ENCODE assay signal across 8 mouse cellular contexts in genomic region chr16:78427470-78428041, GRCm38 (mm10). TPM values are rescaled to one million over a fixed set of nuclear protein-coding genes. Genes with fewer than 3 reads are reported as not detected.
A peak's percentile ranks its signal among the peaks of the same experiment; 100 is the strongest.
DNase-seq lines count a peak whose midpoint lies in the region; ATAC-seq and TF ChIP-seq lines count a peak whose summit lies in the region.

No protein-coding gene starts in this region.

- H3K36me3 ChIP-seq in midbrain, embryonic 11.5 days (ENCODE audit: control insufficient read depth, insufficient read depth, low read length) = no peaks in the 10 kb centered on the region
- H3K36me3 ChIP-seq in midbrain, embryonic 10.5 days = no peaks in the 10 kb centered on the region
- H3K36me3 ChIP-seq in kidney, postnatal 0 days (ENCODE audit: insufficient read depth, low read length) = no peaks in the 10 kb centered on the region
- H3K36me3 ChIP-seq in limb, embryonic 15.5 days = no peaks in the 10 kb centered on the region

- no peaks in the 10 kb centered on the region for H3K4me1 ChIP-seq in midbrain, embryonic 11.5 days (ENCODE audit: control insufficient read depth, insufficient read depth, low read length)
- peaks cover 7% of the 10 kb centered on the region for H3K4me1 ChIP-seq in midbrain, embryonic 10.5 days
- 0 out of 2 replicates have a peak, but pooled peaks cover 5% of the 10 kb centered on the region for H3K4me1 ChIP-seq in kidney, postnatal 0 days (replicated peaks; ENCODE audit: insufficient read depth, low read length)
- H3K4me1 ChIP-seq in limb, embryonic 15.5 days = peaks cover 4% of the 10 kb centered on the region

- no peak for DNase-seq in midbrain, embryonic 11.5 days (ENCODE audit: low spot score, missing footprints)
- DNase-seq in midbrain, embryonic 10.5 days (ENCODE audit: low spot score) = no peak
- peak; percentile 30 for DNase-seq in fat pad, adult 2 months (ENCODE audit: extremely low read depth, low read depth, low spot score)
- peak; percentile 65 for DNase-seq in heart, adult 8-10 months (ENCODE audit: low spot score)
- DNase-seq in kidney, postnatal 0 days (ENCODE audit: low spot score) = peak; percentile 62
- peak; percentile 30 for DNase-seq in retina, postnatal 1 day
- no peak for DNase-seq in thymus, adult 18-20 months

- no peak overlapping the region for H3K9ac ChIP-seq in midbrain, embryonic 11.5 days (ENCODE audit: low read length)
- no peak overlapping the region for H3K9ac ChIP-seq in kidney, postnatal 0 days (ENCODE audit: low read depth, low read length)
- no peak overlapping the region for H3K9ac ChIP-seq in limb, embryonic 15.5 days

- H3K27ac ChIP-seq in midbrain, embryonic 11.5 days (ENCODE audit: low read depth, low read length) = no peak overlapping the region
- H3K27ac ChIP-seq in midbrain, embryonic 10.5 days (replicated peaks) = no peak overlapping the region
- no peak overlapping the region for H3K27ac ChIP-seq in kidney, postnatal 0 days
- no peak overlapping the region for H3K27ac ChIP-seq in limb, embryonic 15.5 days

- 57% methylated on average over 16 of the region's 16 CpGs for WGBS in midbrain, embryonic 11.5 days
- WGBS in midbrain, embryonic 10.5 days = 55% methylated on average over 16 of the region's 16 CpGs
- 11% methylated on average over 16 of the region's 16 CpGs for WGBS in kidney, postnatal 0 days
- 21% methylated on average over 16 of the region's 16 CpGs for WGBS in limb, embryonic 15.5 days

- ATAC-seq in midbrain, embryonic 11.5 days (ENCODE audit: low FRiP score) = no peak
- peak; percentile 69; the same call in 1 of the 2 replicates for ATAC-seq in kidney, postnatal 0 days (replicated peaks; ENCODE audit: low FRiP score, low read depth)
- no peak for ATAC-seq in limb, embryonic 15.5 days (ENCODE audit: insufficient number of reproducible peaks, low FRiP score, low TSS enrichment, low read depth)

- no peak for TF ChIP-seq CTCF in kidney, postnatal 0 days (IDR thresholded peaks at IDR 0.05; ENCODE audit: low read depth)

- no peak overlapping the region for H3K4me3 ChIP-seq in midbrain, embryonic 11.5 days (ENCODE audit: low read depth, low read length)
- H3K4me3 ChIP-seq in midbrain, embryonic 10.5 days = no peak overlapping the region
- no peak overlapping the region for H3K4me3 ChIP-seq in kidney, postnatal 0 days (replicated peaks; ENCODE audit: low read depth, low read length)
- H3K4me3 ChIP-seq in limb, embryonic 15.5 days = peak overlapping the region; percentile 14

- H3K9me3 ChIP-seq in midbrain, embryonic 11.5 days (ENCODE audit: control insufficient read depth, low read length) = no peaks in the 10 kb centered on the region
- H3K9me3 ChIP-seq in midbrain, embryonic 10.5 days (replicated peaks) = no peaks in the 10 kb centered on the region
- H3K9me3 ChIP-seq in kidney, postnatal 0 days (replicated peaks; ENCODE audit: low read length) = no peaks in the 10 kb centered on the region
- H3K9me3 ChIP-seq in limb, embryonic 15.5 days = no peaks in the 10 kb centered on the region

- 0 out of 2 replicates have a peak overlapping the region, but pooled peaks have one; percentile 7 for H3K4me2 ChIP-seq in midbrain, embryonic 11.5 days
- H3K4me2 ChIP-seq in kidney, postnatal 0 days (ENCODE audit: low read length) = peak overlapping the region; percentile 52
- H3K4me2 ChIP-seq in limb, embryonic 15.5 days = peak overlapping the region; percentile 39

- no peaks in the 10 kb centered on the region for H3K27me3 ChIP-seq in midbrain, embryonic 11.5 days (ENCODE audit: control insufficient read depth, insufficient read depth, low read length)
- H3K27me3 ChIP-seq in midbrain, embryonic 10.5 days (ENCODE audit: low read depth, poor library complexity, severe bottlenecking) = no peaks in the 10 kb centered on the region
- H3K27me3 ChIP-seq in kidney, postnatal 0 days (ENCODE audit: insufficient read depth, low read length) = no peaks in the 10 kb centered on the region
- no peaks in the 10 kb centered on the region for H3K27me3 ChIP-seq in limb, embryonic 15.5 days

RNA-seq across cellular contexts. Expression of gene Btg3, which starts 50.6 kb away (rescaled TPM):
- 50.4 and 51.3 TPM in 2 replicates for polyA plus RNA-seq in midbrain, embryonic 11.5 days (2014; fragmentation: Nextera tagmentation; extraction: Ambion mirVana)
- 40.0 and 43.6 TPM in 2 replicates for polyA plus RNA-seq in midbrain, embryonic 10.5 days (2016; fragmentation: Nextera tagmentation; extraction: Ambion mirVana)
- total RNA-seq in heart, adult 8-10 months (2022) = 1 to 10 TPM; 5.3 to 6.5 (median 5.8) TPM
- 62.9 and 65.0 TPM in 2 replicates for polyA plus RNA-seq in kidney, postnatal 0 days (2015; fragmentation: Nextera tagmentation; extraction: Ambion mirVana)
- polyA plus RNA-seq in limb, embryonic 15.5 days (2015; fragmentation: Nextera tagmentation; extraction: Ambion mirVana) = 55.2 and 58.4 TPM in 2 replicates

Comparison
In these comparisons a context has a peak if more than half of its experiments do, and no peak if none do; other contexts are left out.
1. DNase-seq: peak in fat pad, adult 2 months (single experiment), heart, adult 8-10 months (single experiment), kidney, postnatal 0 days (single experiment) and retina, postnatal 1 day (single experiment); none in midbrain, embryonic 11.5 days (single experiment), midbrain, embryonic 10.5 days (single experiment) and thymus, adult 18-20 months (0 of 2).
2. Peak in every context shown above with its lines, with median percentiles within 50 percentile points of each other: H3K4me2 ChIP-seq.